In genomic region chr12:71886941-71887340, GRCm38 (mm10) we compare ENCODE assay signal across 2 mouse cellular contexts.
TF ChIP-seq lines count a peak whose summit lies in the region.

No protein-coding gene starts in this region.

TF ChIP-seq in C2C12, 6 proteins besides CTCF, POLR2A, EP300 and RAD21 (continued from another document):
- TF ChIP-seq MYOG (IDR thresholded peaks at IDR 0.05; ENCODE audit: control insufficient read depth, extremely low read depth, insufficient read length), result no peak

TF ChIP-seq in MEL, 35 proteins besides CTCF, POLR2A, EP300 and RAD21 (continued from another document):
- TF ChIP-seq ZNF384 (IDR thresholded peaks at IDR 0.05; ENCODE audit: low read depth, low read length), result no peak
- no peak for TF ChIP-seq GABPA (IDR thresholded peaks at IDR 0.05; ENCODE audit: low read depth, low read length)
- TF ChIP-seq ELF1 (IDR thresholded peaks at IDR 0.05; ENCODE audit: low read depth, low read length), result no peak
- no peak for TF ChIP-seq ZMIZ1 (IDR thresholded peaks at IDR 0.05; ENCODE audit: low read depth, low read length)
- no peak for TF ChIP-seq SIN3A (IDR thresholded peaks at IDR 0.05; ENCODE audit: low read length)
